Mouse (Mus musculus) neural tube, embryonic 13.5 days (tissue): Measurements from ENCODE around the gene Gne. TPM values are rescaled to one million over a fixed set of nuclear protein-coding genes. Genes with fewer than 3 reads are reported as not detected.

Source experiments
- ATAC-seq: fragments of 200-750 bp; cut with Nextera tagmentation; 2 replicates; pipeline ENCODE4 v1.8.0; 2017; ENCODE audit warnings: low read depth, mild to moderate bottlenecking, moderate TSS enrichment, moderate library complexity
- H3K27ac ChIP-seq: fragments of 300-500 bp; sonication (generic); replicated peaks from 2 replicates; pipeline ENCODE4 v1.5.1; 2015; ENCODE audit warnings: moderate library complexity, mild to moderate bottlenecking, inconsistent platforms
- H3K27me3 ChIP-seq: fragments of 300-500 bp; sonication (generic); 2 replicates; pipeline ENCODE4 v1.6.1; 2015; ENCODE audit warnings: mild to moderate bottlenecking, inconsistent platforms
- H3K36me3 ChIP-seq: fragments of 300-500 bp; sonication (generic); 2 replicates; pipeline ENCODE4 v1.6.1; 2015; ENCODE audit warnings: mild to moderate bottlenecking, inconsistent platforms
- H3K4me1 ChIP-seq: fragments of 300-500 bp; sonication (generic); replicated peaks from 2 replicates; pipeline ENCODE4 v1.6.1; 2015; ENCODE audit warnings: inconsistent platforms
- H3K4me2 ChIP-seq: fragments of 300-500 bp; sonication (generic); 2 replicates; pipeline ENCODE4 v1.6.1; 2015; ENCODE audit warnings: inconsistent platforms, mild to moderate bottlenecking, moderate library complexity
- H3K4me3 ChIP-seq: fragments of 300-500 bp; sonication (generic); 2 replicates; pipeline ENCODE4 v1.5.1; 2015; ENCODE audit warnings: mild to moderate bottlenecking, inconsistent platforms
- H3K9ac ChIP-seq: fragments of 300-500 bp; sonication (generic); 2 replicates; pipeline ENCODE4 v1.6.1; 2015; ENCODE audit warnings: moderate library complexity, mild to moderate bottlenecking, inconsistent platforms
- H3K9me3 ChIP-seq: fragments of 300-500 bp; sonication (generic); 2 replicates; pipeline ENCODE4 v1.6.1; 2016; ENCODE audit warnings: inconsistent platforms
- WGBS: fragments of 180-500 bp; shearing (Covaris S2); methylation state at CpG from one replicate; pipeline ENCODE4 v1.1.7; 2015; 5-methylcytosine and 5-hydroxymethylcytosine counted together
- polyA plus RNA-seq: library from polyadenylated mRNA; unstranded; fragments of >200 nt; fragmentation: Nextera tagmentation; extraction: Ambion mirVana; gene quantifications from 2 replicates; pipeline ENCODE4 v1.2.1, GENCODE M21; 2015

Gene Gne
- polyA plus RNA-seq, 1 experiment from 2014 or later = 23.3 TPM

DNA sequence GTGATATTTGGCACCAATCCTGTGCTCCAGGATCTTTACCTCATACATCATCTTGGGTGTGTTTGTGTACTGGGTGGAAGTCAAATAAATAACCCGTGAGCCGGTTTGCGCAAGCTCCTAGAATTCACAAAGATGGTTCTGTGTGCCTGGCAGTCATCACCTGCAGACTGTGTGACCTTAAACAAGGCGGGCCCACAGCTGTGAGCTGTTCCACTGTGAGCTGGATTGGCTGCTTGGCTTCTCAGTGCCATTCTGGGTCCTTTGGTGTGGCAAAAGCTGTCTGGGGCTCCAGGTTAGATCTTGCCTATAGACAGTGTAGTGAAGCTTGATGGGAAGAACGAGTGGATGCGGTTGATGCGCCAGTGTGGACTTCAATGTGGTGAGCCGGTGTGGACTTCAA, 19.6 kb upstream of the Gne start:
- peaks cover 38% of the 10 kb centered on the region for H3K4me1 ChIP-seq
- no peaks in the 10 kb centered on the region for H3K36me3 ChIP-seq
- no peak overlapping the region for H3K4me2 ChIP-seq
- H3K4me3 ChIP-seq = no peak overlapping the region
- no peak overlapping the region for H3K27ac ChIP-seq
- ATAC-seq = no peak
- H3K9ac ChIP-seq = no peak overlapping the region
- H3K27me3 ChIP-seq = no peaks in the 10 kb centered on the region
- no peaks in the 10 kb centered on the region for H3K9me3 ChIP-seq
- WGBS = 78% methylated on average over 8 of the region's 8 CpGs

DNA sequence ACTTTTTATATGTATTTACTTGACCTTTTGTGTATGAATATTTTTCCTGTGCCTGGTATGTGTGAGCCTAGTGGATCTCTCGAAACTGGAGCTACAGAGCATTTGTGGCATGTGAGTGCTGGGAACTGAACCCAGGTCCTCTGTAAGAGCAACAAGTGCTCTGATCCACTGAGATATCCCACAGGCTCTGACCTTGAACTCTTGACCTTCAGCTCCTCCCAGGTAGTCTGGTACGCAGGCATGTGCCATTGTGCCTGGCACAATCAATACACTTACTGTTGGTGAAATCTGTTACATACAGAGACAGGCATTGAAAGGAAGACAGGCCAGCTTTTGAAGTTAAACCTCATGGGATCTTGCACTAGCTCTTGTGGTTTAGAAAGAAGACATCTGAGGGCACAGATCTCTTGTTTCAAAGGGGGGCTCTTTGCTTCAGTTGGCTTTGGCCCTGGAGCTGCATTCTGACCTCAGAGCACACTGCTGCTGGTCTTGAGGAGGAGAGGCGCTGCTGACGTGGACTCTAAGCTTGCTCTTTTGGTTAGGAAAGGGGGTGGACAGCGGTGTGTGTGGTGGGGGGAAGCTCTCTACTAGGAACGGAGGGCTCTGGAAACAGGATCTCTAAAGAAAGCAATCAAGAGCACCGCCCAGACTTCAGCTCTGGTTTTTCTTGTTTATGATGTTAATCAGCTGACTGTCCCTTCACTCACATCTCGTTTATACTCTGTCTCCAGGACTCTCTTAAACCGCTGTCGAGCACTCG, 13.8 kb upstream of the Gne start:
- Histone ChIP-seq H3K27me3 (no peaks in the 10 kb centered on the region), H3K4me3 (no peak overlapping the region), H3K4me1 (no peaks in the 10 kb centered on the region), H3K4me2 (no peak overlapping the region), H3K36me3 (no peaks in the 10 kb centered on the region), H3K27ac (no peak overlapping the region), H3K9ac (no peak overlapping the region), H3K9me3 (no peaks in the 10 kb centered on the region)
- no peak for ATAC-seq
- WGBS = 63% methylated on average over 11 of the region's 11 CpGs

DNA sequence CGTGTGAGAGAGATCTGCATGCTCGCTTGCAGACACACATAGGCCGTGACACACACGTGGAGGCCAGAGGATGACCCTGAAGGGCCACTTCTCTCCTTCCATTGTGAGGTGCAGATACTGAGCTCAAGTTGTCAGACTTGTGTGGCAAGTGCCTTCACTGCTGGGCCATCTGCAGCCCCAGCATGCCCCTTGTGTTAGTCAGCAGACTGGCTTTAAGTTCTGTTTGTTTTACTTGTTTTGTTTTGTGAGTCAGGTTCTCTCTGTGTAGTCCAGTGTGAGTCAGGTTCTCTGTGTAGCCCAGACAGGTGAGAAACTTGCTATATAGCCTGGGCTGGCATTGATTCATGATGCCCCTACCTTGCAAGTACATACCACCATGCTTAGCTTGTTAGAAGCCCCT, 10.5 kb upstream of the Gne start:
- H3K4me2 ChIP-seq = no peak overlapping the region
- no peak for ATAC-seq
- no peaks in the 10 kb centered on the region for H3K4me1 ChIP-seq
- H3K9me3 ChIP-seq = no peaks in the 10 kb centered on the region
- H3K9ac ChIP-seq = no peak overlapping the region
- H3K27me3 ChIP-seq = no peaks in the 10 kb centered on the region
- H3K4me3 ChIP-seq = no peak overlapping the region
- no peak overlapping the region for H3K27ac ChIP-seq
- H3K36me3 ChIP-seq = no peaks in the 10 kb centered on the region
- 88% methylated on average over 4 of the region's 4 CpGs for WGBS

DNA sequence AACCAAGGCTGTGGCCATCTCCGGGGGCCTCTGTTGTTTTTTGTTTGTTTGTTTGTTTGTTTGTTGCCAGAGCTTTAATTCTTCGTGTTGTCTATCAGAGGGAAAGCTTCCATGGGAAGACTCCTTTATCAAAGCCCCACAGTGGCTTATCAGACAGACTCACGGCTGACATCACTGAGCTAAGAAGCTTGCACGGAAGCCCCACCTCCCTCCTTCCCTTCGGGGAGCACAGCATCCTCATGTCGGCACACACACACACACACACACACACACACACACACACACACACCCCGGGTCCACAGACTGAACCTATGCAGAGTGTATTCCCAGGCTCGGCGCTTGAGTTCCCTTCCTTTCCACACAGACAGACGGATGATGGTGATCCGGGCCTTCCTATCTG, 8.4 kb upstream of the Gne start:
- 87% methylated on average over 11 of the region's 11 CpGs for WGBS
- H3K4me2 ChIP-seq = no peak overlapping the region
- H3K9ac ChIP-seq = no peak overlapping the region
- no peaks in the 10 kb centered on the region for H3K27me3 ChIP-seq
- no peaks in the 10 kb centered on the region for H3K4me1 ChIP-seq
- ATAC-seq = no peak
- no peak overlapping the region for H3K27ac ChIP-seq
- H3K9me3 ChIP-seq = no peaks in the 10 kb centered on the region
- no peak overlapping the region for H3K4me3 ChIP-seq
- H3K36me3 ChIP-seq = no peaks in the 10 kb centered on the region

DNA sequence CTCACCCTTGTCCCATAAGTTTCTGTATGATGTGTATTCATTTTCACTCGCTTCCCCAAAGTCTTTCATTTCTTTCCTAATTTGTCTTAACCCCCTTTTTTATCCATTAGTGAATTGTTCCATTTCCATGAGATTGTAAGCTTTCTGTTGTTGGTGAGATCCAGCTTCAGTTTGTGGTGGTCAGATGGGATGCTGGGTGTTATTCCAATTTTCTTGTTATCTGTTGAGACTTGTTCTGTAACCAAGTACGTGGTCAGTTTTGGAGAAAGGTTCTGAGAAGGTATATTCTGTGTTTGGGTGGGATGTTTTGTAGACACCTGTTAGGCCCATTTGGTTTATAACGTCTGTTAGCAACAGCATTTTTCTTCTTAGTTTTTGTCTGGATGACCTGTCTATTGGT, 1.6 kb upstream of the Gne start:
- 0 out of 2 replicates have a peak, but pooled peaks cover 3% of the 10 kb centered on the region for H3K4me1 ChIP-seq
- no peak overlapping the region for H3K4me3 ChIP-seq
- no peaks in the 10 kb centered on the region for H3K36me3 ChIP-seq
- ATAC-seq = no peak
- H3K4me2 ChIP-seq = no peak overlapping the region
- no peak overlapping the region for H3K27ac ChIP-seq
- H3K27me3 ChIP-seq = no peaks in the 10 kb centered on the region
- no peak overlapping the region for H3K9ac ChIP-seq
- no peaks in the 10 kb centered on the region for H3K9me3 ChIP-seq
- WGBS = 93% methylated on average over 3 of the region's 3 CpGs

DNA sequence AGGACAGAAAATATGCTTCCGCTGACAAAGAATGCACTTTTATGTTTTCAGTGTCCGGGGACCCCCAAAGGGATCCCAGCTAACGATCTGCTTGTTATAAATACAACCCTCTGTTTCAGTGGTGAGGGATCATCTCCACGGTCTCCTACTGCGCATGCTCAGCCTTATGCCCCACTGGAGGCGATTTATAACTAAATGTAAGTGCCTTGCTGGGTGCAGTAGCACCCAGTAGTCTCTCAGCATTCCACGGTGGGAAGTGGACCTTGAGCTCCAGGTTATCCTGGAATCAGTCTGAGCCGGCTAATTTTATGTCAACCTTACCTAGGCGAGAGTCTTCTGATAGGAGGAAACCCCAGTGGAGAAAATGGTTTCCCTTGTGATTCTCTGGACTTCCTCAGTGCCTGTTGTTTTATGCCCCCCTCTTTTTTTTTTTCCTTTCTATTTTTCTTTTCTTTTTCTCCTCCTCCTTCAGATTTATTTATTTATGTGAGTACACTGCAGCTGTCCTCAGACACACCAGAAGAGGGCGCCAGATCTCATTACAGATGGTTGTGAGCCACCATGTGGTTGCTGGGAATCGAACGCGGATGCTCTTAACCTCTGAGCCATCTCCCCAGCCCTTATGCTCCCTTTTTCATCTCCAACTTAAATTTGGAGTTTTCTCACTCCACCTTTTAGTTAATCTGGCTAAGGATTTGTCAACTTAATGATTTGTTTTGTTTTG, 787 bp upstream of the Gne start:
- no peaks in the 10 kb centered on the region for H3K36me3 ChIP-seq
- no peak for ATAC-seq
- no peak overlapping the region for H3K9ac ChIP-seq
- H3K27me3 ChIP-seq = no peaks in the 10 kb centered on the region
- no peaks in the 10 kb centered on the region for H3K9me3 ChIP-seq
- 79% methylated on average over 13 of the region's 13 CpGs for WGBS
- H3K4me2 ChIP-seq = peak overlapping the region; percentile 13; the same call in 1 of the 2 replicates
- no peak overlapping the region for H3K27ac ChIP-seq
- H3K4me3 ChIP-seq = no peak overlapping the region
- H3K4me1 ChIP-seq = 0 out of 2 replicates have a peak, but pooled peaks cover 3% of the 10 kb centered on the region

DNA sequence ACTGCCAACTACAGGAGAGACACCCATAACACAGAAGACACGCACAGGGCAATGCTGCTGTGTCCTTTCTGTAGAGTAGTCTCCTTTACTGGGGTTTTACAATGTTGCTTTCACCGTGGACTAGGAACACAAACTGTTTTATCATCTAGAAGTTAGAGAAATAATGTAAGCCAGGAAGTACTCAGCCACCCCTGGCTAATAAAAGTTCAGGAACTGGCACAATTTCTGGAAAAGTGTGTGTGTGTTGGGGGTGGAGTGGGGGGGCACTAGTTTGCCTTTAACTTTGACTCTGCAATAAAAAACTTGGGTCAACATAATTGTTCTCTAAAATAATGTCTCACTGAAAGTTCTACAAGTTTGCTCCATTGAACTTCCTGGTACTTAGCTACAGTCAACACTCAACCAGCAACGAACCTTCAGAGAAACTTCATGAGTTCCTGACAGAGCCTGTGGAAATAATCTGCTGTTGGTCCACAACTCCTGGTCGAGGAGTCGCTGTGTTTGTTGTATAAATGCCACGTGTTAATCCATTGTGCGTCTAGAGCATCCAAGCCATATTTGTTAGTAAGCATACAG, 5.5 kb downstream of the Gne start:
- H3K27me3 ChIP-seq = no peaks in the 10 kb centered on the region
- no peaks in the 10 kb centered on the region for H3K36me3 ChIP-seq
- WGBS = 87% methylated on average over 7 of the region's 7 CpGs
- no peak overlapping the region for H3K4me3 ChIP-seq
- H3K4me1 ChIP-seq = peaks cover 1% of the 10 kb centered on the region; the same call in 1 of the 2 replicates
- no peak overlapping the region for H3K27ac ChIP-seq
- H3K9me3 ChIP-seq = no peaks in the 10 kb centered on the region
- no peak overlapping the region for H3K4me2 ChIP-seq
- H3K9ac ChIP-seq = no peak overlapping the region
- ATAC-seq = no peak

DNA sequence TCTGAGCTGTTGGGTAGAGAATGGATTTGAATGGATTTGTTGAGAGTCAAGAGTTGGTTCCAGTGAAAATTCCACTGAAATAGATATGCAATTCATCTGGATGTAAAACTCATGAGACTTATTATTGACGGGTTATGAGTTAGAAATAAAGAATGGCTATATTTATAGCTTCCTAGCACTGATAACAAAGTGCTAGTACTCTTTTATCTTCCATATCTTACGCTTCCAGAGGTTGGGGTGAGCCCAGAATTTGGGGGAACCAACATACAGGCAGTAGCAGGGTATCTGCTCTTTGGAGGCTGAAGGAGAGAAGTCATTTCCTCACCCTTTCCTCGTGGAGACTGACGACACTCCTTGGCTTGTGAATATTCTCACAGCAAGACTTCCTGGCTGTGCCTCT, 9.6 kb downstream of the Gne start:
- H3K9ac ChIP-seq = no peak overlapping the region
- peaks cover 25% of the 10 kb centered on the region for H3K4me1 ChIP-seq
- no peaks in the 10 kb centered on the region for H3K27me3 ChIP-seq
- no peak overlapping the region for H3K27ac ChIP-seq
- H3K36me3 ChIP-seq = no peaks in the 10 kb centered on the region
- H3K9me3 ChIP-seq = no peaks in the 10 kb centered on the region
- H3K4me3 ChIP-seq = no peak overlapping the region
- ATAC-seq = no peak
- H3K4me2 ChIP-seq = no peak overlapping the region
- WGBS = 76% methylated on average over 4 of the region's 4 CpGs

DNA sequence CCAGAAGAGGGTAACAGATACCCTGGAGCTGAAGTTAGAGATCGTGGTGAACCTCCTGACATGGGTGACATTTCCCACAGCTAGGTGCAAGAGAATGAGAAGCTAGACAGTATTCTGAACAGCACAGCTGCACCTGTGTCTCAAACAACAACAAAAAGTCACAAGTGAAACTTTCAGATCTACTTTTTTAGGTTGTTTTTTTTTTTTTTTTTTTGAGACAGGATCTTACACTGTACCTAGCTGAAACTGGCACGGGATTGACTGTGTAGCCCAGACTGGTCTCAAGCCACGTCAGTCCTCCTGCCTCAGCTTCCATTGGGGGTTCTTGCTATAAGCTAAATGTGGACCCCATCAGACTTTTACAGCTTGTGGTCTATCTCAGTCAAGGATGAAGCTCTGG, 10.2 kb downstream of the Gne start:
- 87% methylated on average over 3 of the region's 3 CpGs for WGBS

DNA sequence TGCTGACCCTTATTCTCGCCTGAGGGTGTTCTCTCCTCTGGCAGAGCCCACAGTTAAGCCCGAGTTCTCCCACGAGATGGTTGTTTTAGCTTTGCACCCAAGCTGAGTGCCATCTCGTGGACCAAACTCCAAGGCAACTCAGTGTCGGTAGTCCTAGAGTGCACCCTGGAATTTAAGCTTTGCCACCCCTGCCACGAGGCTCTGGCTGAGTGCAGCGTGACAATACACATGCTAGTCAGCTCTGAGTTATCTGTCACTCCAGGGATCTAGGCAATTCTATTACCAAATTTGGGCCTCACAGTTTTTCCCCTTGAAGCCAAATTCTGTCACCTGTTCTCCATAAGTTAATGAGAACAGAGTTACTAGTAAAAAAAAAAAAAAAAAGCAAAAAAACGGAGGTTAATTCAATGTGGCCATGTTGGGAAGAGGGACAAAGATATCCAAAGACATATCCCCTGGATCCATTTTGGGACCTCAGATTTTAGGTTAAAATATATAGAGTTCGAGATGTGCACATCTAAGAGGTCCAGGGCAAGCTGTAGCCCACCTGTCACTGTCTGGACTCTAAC, 11.0 kb downstream of the Gne start:
- WGBS = 9% methylated on average over 9 of the region's 9 CpGs
- Histone ChIP-seq H3K9me3 (no peaks in the 10 kb centered on the region), H3K4me3 (peak overlapping the region; percentile 75), H3K27ac (peak overlapping the region; percentile 88), H3K4me2 (peak overlapping the region; percentile 64), H3K36me3 (no peaks in the 10 kb centered on the region), H3K9ac (peak overlapping the region; percentile 83), H3K4me1 (peaks cover 29% of the 10 kb centered on the region), H3K27me3 (no peaks in the 10 kb centered on the region)
- peak; percentile 77 for ATAC-seq

More for the DNA sequence above, 10.2 kb downstream of the Gne start:
- ATAC-seq = no peak
- peaks cover 25% of the 10 kb centered on the region for H3K4me1 ChIP-seq
- no peak overlapping the region for H3K4me3 ChIP-seq
- H3K9me3 ChIP-seq = no peaks in the 10 kb centered on the region
- H3K27ac ChIP-seq = no peak overlapping the region
- H3K4me2 ChIP-seq = no peak overlapping the region
- H3K27me3 ChIP-seq = no peaks in the 10 kb centered on the region
- H3K36me3 ChIP-seq = no peaks in the 10 kb centered on the region
- H3K9ac ChIP-seq = no peak overlapping the region

DNA sequence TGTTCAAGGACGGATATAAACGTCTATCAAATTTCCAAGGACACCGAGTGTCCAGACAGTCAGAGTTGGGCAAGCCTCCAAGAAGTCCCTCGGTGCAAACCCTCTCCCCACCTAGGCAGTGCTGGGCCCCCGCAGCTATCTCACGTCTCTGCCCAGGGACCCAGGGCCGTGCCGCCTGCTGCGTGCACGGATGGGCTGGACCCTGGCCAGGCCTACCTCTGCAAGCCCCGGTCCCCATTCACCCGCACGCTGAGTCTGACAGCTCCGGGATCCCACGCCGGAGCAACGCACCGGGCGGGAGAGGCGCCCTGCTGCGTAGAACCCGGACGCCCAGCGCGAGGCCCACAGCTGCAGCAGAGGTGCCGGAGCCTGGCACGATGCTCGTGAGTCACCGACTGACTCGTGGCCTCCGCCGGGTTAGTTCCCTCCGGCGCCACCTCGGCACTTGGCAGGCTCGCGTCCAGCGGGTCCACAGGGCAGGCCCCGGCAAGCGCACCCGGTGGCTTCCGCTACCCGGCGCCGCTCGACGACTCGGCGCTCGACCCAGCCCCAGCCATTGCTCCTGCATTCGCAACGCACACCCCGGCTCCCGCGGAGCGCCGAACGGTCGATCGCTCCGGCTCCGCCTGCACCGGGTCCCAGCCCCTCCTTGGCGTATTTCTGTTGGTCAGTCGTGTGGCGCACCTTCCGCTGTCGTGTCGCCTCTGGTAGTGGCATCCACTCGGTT, 11.7 kb downstream of the Gne start:
- peaks cover 29% of the 10 kb centered on the region for H3K4me1 ChIP-seq
- no peaks in the 10 kb centered on the region for H3K27me3 ChIP-seq
- H3K36me3 ChIP-seq = no peaks in the 10 kb centered on the region
- peak overlapping the region; percentile 64 for H3K4me2 ChIP-seq
- H3K4me3 ChIP-seq = peak overlapping the region; percentile 75
- peak overlapping the region; percentile 88 for H3K27ac ChIP-seq
- under 1% methylated on average over 65 of the region's 70 CpGs for WGBS
- no peaks in the 10 kb centered on the region for H3K9me3 ChIP-seq
- peak; percentile 98 for ATAC-seq
- H3K9ac ChIP-seq = peak overlapping the region; percentile 83
